Mouse (Mus musculus) myocyte (in vitro differentiated cells): ENCODE data around the gene Actn4. TPM values are rescaled to one million over a fixed set of nuclear protein-coding genes. Genes with fewer than 3 reads are reported as not detected.
A peak's percentile ranks its signal among the peaks of the same experiment; 100 is the strongest.

ENCODE experiments used
- H3K27me3 ChIP-seq: one replicate; pipeline ENCODE4 v1.6.1; 2011; ENCODE audit not compliant: control insufficient read depth, insufficient read depth, insufficient read length
- H3K36me3 ChIP-seq: one replicate; pipeline ENCODE4 v1.6.1; 2011; ENCODE audit not compliant: control insufficient read depth, insufficient read depth
- H3K4me2 ChIP-seq: one replicate; pipeline ENCODE4 v1.6.1; 2011; ENCODE audit warnings: low read depth, control low read depth
- H3K4me3 ChIP-seq: one replicate; pipeline ENCODE4 v1.5.1; 2011; ENCODE audit warnings: mild to moderate bottlenecking, control low read depth, moderate library complexity
- H3K79me2 ChIP-seq: one replicate; pipeline ENCODE4 v1.6.1; 2011; ENCODE audit not compliant: control insufficient read depth, insufficient read depth
- H3ac ChIP-seq: one replicate; pipeline ENCODE4 v1.6.1; 2011; ENCODE audit not compliant: control insufficient read depth, insufficient read length
- CEBPB ChIP-seq: IDR thresholded peaks from 2 replicates; pipeline ENCODE4 v1.6.1; 2011; ENCODE audit warnings: mild to moderate bottlenecking, moderate library complexity; ENCODE audit not compliant: poor library complexity, insufficient read depth, severe bottlenecking
- E2F4 ChIP-seq: IDR thresholded peaks from one replicate; pipeline ENCODE4 v1.6.1; 2011; ENCODE audit warnings: mild to moderate bottlenecking, control low read depth, moderate library complexity; ENCODE audit not compliant: insufficient read depth
- MAX ChIP-seq: IDR thresholded peaks from one replicate; pipeline ENCODE4 v1.6.1; 2011; ENCODE audit warnings: low read depth, mild to moderate bottlenecking, control low read depth
- MYOD1 ChIP-seq, 3 experiments: IDR thresholded peaks; one replicate each; pipeline ENCODE4 v1.6.1; 2011; ENCODE audit warnings: control low read depth in 2 of 3, low read depth in 2 of 3, mild to moderate bottlenecking in 2 of 3, moderate library complexity in 1 of 3; ENCODE audit not compliant: insufficient read length in 2 of 3, control insufficient read depth in 1 of 3
- MYOG ChIP-seq, 3 experiments: IDR thresholded peaks; one replicate each; pipeline ENCODE4 v1.6.1; 2011; ENCODE audit warnings: control low read depth in 2 of 3, low read depth in 2 of 3, mild to moderate bottlenecking in 2 of 3; ENCODE audit not compliant: insufficient read length in 2 of 3, control insufficient read depth in 1 of 3, insufficient read depth in 1 of 3
- POLR2A ChIP-seq: IDR thresholded peaks from one replicate; pipeline ENCODE4 v1.6.1; 2011; ENCODE audit warnings: low read depth, mild to moderate bottlenecking, control low read depth, moderate library complexity; ENCODE audit not compliant: insufficient read length
- POLR2AphosphoS2 ChIP-seq: IDR thresholded peaks from one replicate; pipeline ENCODE4 v1.6.1; 2011; ENCODE audit warnings: low read depth, control low read depth; ENCODE audit not compliant: insufficient read length
- REST ChIP-seq: IDR thresholded peaks from one replicate; pipeline ENCODE4 v1.6.1; 2011; ENCODE audit warnings: mild to moderate bottlenecking, control low read depth, moderate library complexity; ENCODE audit not compliant: insufficient read depth, insufficient read length
- SRF ChIP-seq: IDR thresholded peaks from one replicate; pipeline ENCODE4 v1.6.1; 2011; ENCODE audit warnings: low read depth; ENCODE audit not compliant: control insufficient read depth, insufficient read length
- TCF12 ChIP-seq: IDR thresholded peaks from one replicate; pipeline ENCODE4 v1.6.1; 2011; ENCODE audit warnings: mild to moderate bottlenecking, control low read depth; ENCODE audit not compliant: poor library complexity, insufficient read depth, severe bottlenecking
- TCF3 ChIP-seq: IDR thresholded peaks from one replicate; pipeline ENCODE4 v1.6.1; 2011; ENCODE audit warnings: low read depth, control low read depth; ENCODE audit not compliant: insufficient read length
- USF1 ChIP-seq: IDR thresholded peaks from one replicate; pipeline ENCODE4 v1.6.1; 2011; ENCODE audit warnings: low read depth, mild to moderate bottlenecking, control low read depth, moderate library complexity
- polyA plus RNA-seq: library from polyadenylated mRNA; unstranded; fragments of >200 nt; fragmentation: generic; extraction: Trizol; gene quantifications from one replicate; pipeline ENCODE4 v1.2.1, GENCODE M21; 2012; ENCODE audit warnings: missing spikeins

Gene Actn4
- polyA plus RNA-seq, 1 experiment: 270 TPM

- Histone ChIP-seq H3K4me2 (peak overlapping the region; percentile 93), H3K27me3 (no peaks in the 10 kb centered on the region), H3K79me2 (peaks cover 82% of the 10 kb centered on the region), H3ac (no peak overlapping the region), H3K36me3 (peaks cover 13% of the 10 kb centered on the region), H3K4me3 (no peak overlapping the region)
- no peak for TF ChIP-seq USF1
- no peak for TF ChIP-seq E2F4
- no peak for TF ChIP-seq POLR2AphosphoS2
- no peak for TF ChIP-seq REST
Observed at GRCm38 (mm10) chr7:28922606-28923005, 39.5 kb downstream of the Actn4 start.

- Histone ChIP-seq H3K36me3 (peaks cover 13% of the 10 kb centered on the region), H3K79me2 (peaks cover 76% of the 10 kb centered on the region), H3K4me3 (no peak overlapping the region), H3K27me3 (no peaks in the 10 kb centered on the region), H3ac (no peak overlapping the region), H3K4me2 (no peak overlapping the region)
- peak in 1 of 3 experiments; percentile 9 for TF ChIP-seq MYOG (IDR thresholded peaks at IDR 0.05; ENCODE audit: control insufficient read depth in 1 of 3, insufficient read depth in 1 of 3, insufficient read length in 2 of 3, low read depth in 2 of 3)
- TF ChIP-seq POLR2AphosphoS2: peak; percentile 30
- TF ChIP-seq POLR2A: peak; percentile 29
- no peak for TF ChIP-seq TCF12
- no peak for TF ChIP-seq REST
Observed at GRCm38 (mm10) chr7:28921722-28922465, 40.2 kb downstream of the Actn4 start.

- no peak overlapping the region for H3K4me3 ChIP-seq
Observed at GRCm38 (mm10) chr7:28921178-28921577, 41.0 kb downstream of the Actn4 start.

GRCm38 (mm10) chr7:28919815-28920214, 42.3 kb downstream of the Actn4 start:
- TF ChIP-seq TCF12 (peak; percentile 30), MYOD1 (IDR thresholded peaks at IDR 0.05; ENCODE audit: control insufficient read depth in 1 of 3, insufficient read length in 2 of 3, low read depth in 2 of 3) (peak; percentile 7 to 41 (median 21)), USF1 (no peak), MYOG (IDR thresholded peaks at IDR 0.05; ENCODE audit: control insufficient read depth in 1 of 3, insufficient read depth in 1 of 3, insufficient read length in 2 of 3, low read depth in 2 of 3) (peak in 2 of 3 experiments; percentile 34 to 78), CEBPB (no peak), MAX (no peak)
- Histone ChIP-seq H3K27me3 (no peaks in the 10 kb centered on the region), H3K4me3 (no peak overlapping the region), H3K4me2 (no peak overlapping the region), H3K79me2 (peaks cover 58% of the 10 kb centered on the region), H3K36me3 (peaks cover 31% of the 10 kb centered on the region), H3ac (no peak overlapping the region)

More at GRCm38 (mm10) chr7:28921178-28921577, 41.0 kb downstream of the Actn4 start:
- Histone ChIP-seq H3K27me3 (no peaks in the 10 kb centered on the region), H3K36me3 (peaks cover 18% of the 10 kb centered on the region), H3K79me2 (peaks cover 69% of the 10 kb centered on the region), H3ac (no peak overlapping the region), H3K4me2 (no peak overlapping the region)
- TF ChIP-seq USF1 (no peak), SRF (no peak), MYOG (IDR thresholded peaks at IDR 0.05; ENCODE audit: control insufficient read depth in 1 of 3, insufficient read depth in 1 of 3, insufficient read length in 2 of 3, low read depth in 2 of 3) (no peak), REST (no peak), CEBPB (no peak), TCF12 (no peak), MAX (no peak), TCF3 (no peak), MYOD1 (IDR thresholded peaks at IDR 0.05; ENCODE audit: control insufficient read depth in 1 of 3, insufficient read length in 2 of 3, low read depth in 2 of 3) (no peak), E2F4 (no peak), POLR2A (no peak), POLR2AphosphoS2 (no peak)

DNA sequence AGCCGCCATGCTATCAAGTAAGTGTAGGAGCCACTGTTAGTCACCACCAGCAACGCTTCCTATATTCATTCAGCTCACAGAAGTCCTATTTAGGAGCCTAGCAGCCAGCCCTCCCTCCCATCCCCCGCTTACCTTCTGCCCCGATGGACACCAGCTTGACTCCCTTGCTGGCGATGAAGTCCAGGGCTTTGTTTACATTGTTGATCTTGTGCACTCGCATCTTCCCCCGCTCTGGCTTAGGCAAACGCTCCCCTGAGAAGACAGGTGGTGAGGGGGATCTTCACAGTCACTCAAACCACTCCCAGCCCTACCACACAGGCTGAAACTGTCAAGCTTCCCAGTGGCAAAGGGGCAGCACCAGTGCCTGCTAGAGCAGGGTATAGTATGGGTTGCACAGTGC, 43.6 kb downstream of the Actn4 start:
- TF ChIP-seq SRF: no peak
- TF ChIP-seq MYOD1 (IDR thresholded peaks at IDR 0.05; ENCODE audit: control insufficient read depth in 1 of 3, insufficient read length in 2 of 3, low read depth in 2 of 3): peak in 2 of 3 experiments; percentile 56 to 77
- peak in 1 of 3 experiments; percentile 36 for TF ChIP-seq MYOG (IDR thresholded peaks at IDR 0.05; ENCODE audit: control insufficient read depth in 1 of 3, insufficient read depth in 1 of 3, insufficient read length in 2 of 3, low read depth in 2 of 3)
- TF ChIP-seq TCF12: no peak
- TF ChIP-seq POLR2A: no peak
- H3K4me2 ChIP-seq: no peak overlapping the region
- H3K79me2 ChIP-seq: peaks cover 45% of the 10 kb centered on the region
- H3K27me3 ChIP-seq: no peaks in the 10 kb centered on the region
- H3ac ChIP-seq: no peak overlapping the region
- no peak overlapping the region for H3K4me3 ChIP-seq
- peaks cover 38% of the 10 kb centered on the region for H3K36me3 ChIP-seq
